Mouse (Mus musculus): ENCODE measurements around the gene Pim3.
"Not testable (repeated sequence)": the region's sequence is repeated elsewhere in the genome, so short reads cannot be mapped to it uniquely, and the experiment has no call there.

The Pim3 gene

GRCm38 (mm10) chr15:88861772-88862622, at the start of gene Pim3:
Gene Pim3, plus strand, starts transcription at chr15:88862186.
- peak; percentile 97 for DNase-seq (ENCODE audit: low read depth, low spot score)

- DNase-seq (ENCODE audit: low read depth, low spot score) = no peak
These were observed 48.7 kb upstream of the Pim3 start for GRCm38 (mm10) chr15:88813262-88813661.

- DNase-seq (ENCODE audit: low read depth, low spot score) = not testable (repeated sequence)
These were observed 48.1 kb upstream of the Pim3 start for GRCm38 (mm10) chr15:88813873-88814272.

GRCm38 (mm10) chr15:88814411-88815047, 47.5 kb upstream of the Pim3 start:
- DNase-seq (ENCODE audit: low read depth, low spot score) = no peak

- DNase-seq (ENCODE audit: low read depth, low spot score) = no peak
These were observed 46.7 kb upstream of the Pim3 start for GRCm38 (mm10) chr15:88815196-88815700.

GRCm38 (mm10) chr15:88819026-88819905, 42.7 kb upstream of the Pim3 start, which contains the start of the genes Alg12 and Creld2:
Gene Alg12, minus strand, starts transcription at chr15:88819318.
Gene Creld2, plus strand, starts transcription at chr15:88819646.
- DNase-seq (ENCODE audit: low read depth, low spot score) = peak; percentile 99

- no peak for DNase-seq (ENCODE audit: low read depth, low spot score)
These were observed 42.1 kb upstream of the Pim3 start for GRCm38 (mm10) chr15:88819906-88820303.

GRCm38 (mm10) chr15:88821403-88821802, 40.6 kb upstream of the Pim3 start:
- DNase-seq (ENCODE audit: low read depth, low spot score) = no peak

- no peak for DNase-seq (ENCODE audit: low read depth, low spot score)
These were observed 39.5 kb upstream of the Pim3 start for GRCm38 (mm10) chr15:88822513-88822912.

- no peak for DNase-seq (ENCODE audit: low read depth, low spot score)
These were observed 38.6 kb upstream of the Pim3 start for GRCm38 (mm10) chr15:88823376-88823775.

- no peak for DNase-seq (ENCODE audit: low read depth, low spot score)
These were observed 34.5 kb upstream of the Pim3 start for GRCm38 (mm10) chr15:88827466-88827865.

GRCm38 (mm10) chr15:88827991-88828799, 33.8 kb upstream of the Pim3 start:
- no peak for DNase-seq (ENCODE audit: low read depth, low spot score)

- peak; percentile 59 for DNase-seq (ENCODE audit: low read depth, low spot score)
These were observed 32.9 kb upstream of the Pim3 start for GRCm38 (mm10) chr15:88828800-88829705.

- DNase-seq (ENCODE audit: low read depth, low spot score) = no peak
These were observed 32.1 kb upstream of the Pim3 start for GRCm38 (mm10) chr15:88829791-88830440.

- no peak for DNase-seq (ENCODE audit: low read depth, low spot score)
These were observed 31.3 kb upstream of the Pim3 start for GRCm38 (mm10) chr15:88830696-88831095.

GRCm38 (mm10) chr15:88831482-88831881, 30.5 kb upstream of the Pim3 start:
- DNase-seq (ENCODE audit: low read depth, low spot score) = no peak

- no peak for DNase-seq (ENCODE audit: low read depth, low spot score)
These were observed 29.4 kb upstream of the Pim3 start for GRCm38 (mm10) chr15:88832536-88832935.

GRCm38 (mm10) chr15:88836031-88836430, 26.0 kb upstream of the Pim3 start:
- DNase-seq (ENCODE audit: low read depth, low spot score) = no peak

GRCm38 (mm10) chr15:88836571-88836970, 25.4 kb upstream of the Pim3 start:
- DNase-seq (ENCODE audit: low read depth, low spot score) = no peak

Measured in telencephalon, adult 2 months (tissue).